Mouse (Mus musculus): ENCODE measurements around the gene 4930558C23Rik. TPM values are rescaled to one million over a fixed set of nuclear protein-coding genes. Genes with fewer than 3 reads are reported as not detected.
"Not testable (repeated sequence)": the region's sequence is repeated elsewhere in the genome, so short reads cannot be mapped to it uniquely, and the experiment has no call there.

4930558C23Rik gene
- total RNA-seq (2021): not detected
- long read RNA-seq, experiment 1: 0 reads
- long read RNA-seq, experiment 2: 0 reads

GRCm38 (mm10) chr3:95402741-95403140, at the start of gene 4930558C23Rik:
TSS of gene 4930558C23Rik (minus strand) at chr3:95402841.
- DNase-seq (ENCODE audit: low spot score in 2 of 2): no peak

- no peak for DNase-seq (ENCODE audit: low spot score in 2 of 2)
These were observed 48.3 kb upstream of the 4930558C23Rik start for GRCm38 (mm10) chr3:95450915-95451314.

- DNase-seq (ENCODE audit: low spot score in 2 of 2): peak in 1 of 2 experiments; percentile 30
These were observed 47.8 kb upstream of the 4930558C23Rik start for GRCm38 (mm10) chr3:95450408-95450807.

GRCm38 (mm10) chr3:95445311-95445710, 42.7 kb upstream of the 4930558C23Rik start:
- DNase-seq (ENCODE audit: low spot score in 2 of 2): no peak

GRCm38 (mm10) chr3:95442406-95443117, 39.9 kb upstream of the 4930558C23Rik start:
- DNase-seq (ENCODE audit: low spot score in 2 of 2): no peak

GRCm38 (mm10) chr3:95439670-95440069, 37.0 kb upstream of the 4930558C23Rik start:
- no peak for DNase-seq (ENCODE audit: low spot score in 2 of 2)

- DNase-seq (ENCODE audit: low spot score in 2 of 2): not testable (repeated sequence)
These were observed 36.0 kb upstream of the 4930558C23Rik start for GRCm38 (mm10) chr3:95438636-95439035.

GRCm38 (mm10) chr3:95435561-95435960, 32.9 kb upstream of the 4930558C23Rik start:
- no peak for DNase-seq (ENCODE audit: low spot score in 2 of 2)

- no peak for DNase-seq (ENCODE audit: low spot score in 2 of 2)
These were observed 32.3 kb upstream of the 4930558C23Rik start for GRCm38 (mm10) chr3:95434983-95435370.

GRCm38 (mm10) chr3:95434136-95434982, 31.7 kb upstream of the 4930558C23Rik start, which contains the start of gene Arnt:
TSS of gene Arnt (plus strand) at chr3:95434388.
- DNase-seq (ENCODE audit: low spot score in 2 of 2): peak; percentile 69 to 89

- no peak for DNase-seq (ENCODE audit: low spot score in 2 of 2)
These were observed 30.8 kb upstream of the 4930558C23Rik start for GRCm38 (mm10) chr3:95433301-95433915.

GRCm38 (mm10) chr3:95428423-95428822, 25.8 kb upstream of the 4930558C23Rik start:
- not testable (repeated sequence) for DNase-seq (ENCODE audit: low spot score in 2 of 2)

- peak in 1 of 2 experiments; percentile 22 for DNase-seq (ENCODE audit: low spot score in 2 of 2)
These were observed 25.2 kb upstream of the 4930558C23Rik start for GRCm38 (mm10) chr3:95427891-95428238.

- not testable (repeated sequence) for DNase-seq (ENCODE audit: low spot score in 2 of 2)
These were observed 24.7 kb upstream of the 4930558C23Rik start for GRCm38 (mm10) chr3:95427117-95427890.

GRCm38 (mm10) chr3:95426476-95426875, 23.8 kb upstream of the 4930558C23Rik start:
- not testable (repeated sequence) for DNase-seq (ENCODE audit: low spot score in 2 of 2)

GRCm38 (mm10) chr3:95417866-95418265, 15.2 kb upstream of the 4930558C23Rik start:
- no peak for DNase-seq (ENCODE audit: low spot score in 2 of 2)

GRCm38 (mm10) chr3:95412268-95412667, 9.6 kb upstream of the 4930558C23Rik start:
- no peak for DNase-seq (ENCODE audit: low spot score in 2 of 2)

GRCm38 (mm10) chr3:95408852-95409251, 6.2 kb upstream of the 4930558C23Rik start:
- no peak for DNase-seq (ENCODE audit: low spot score in 2 of 2)

GRCm38 (mm10) chr3:95407728-95408127, 5.1 kb upstream of the 4930558C23Rik start:
- no peak for DNase-seq (ENCODE audit: low spot score in 2 of 2)

- DNase-seq (ENCODE audit: low spot score in 2 of 2): no peak
These were observed 8.3 kb downstream of the 4930558C23Rik start for GRCm38 (mm10) chr3:95394385-95394784.
